Mouse (Mus musculus) intestine, postnatal 0 days (tissue): ENCODE measurements at regions not wholly inside any gene's neighbourhood (a gene's known extent, or its start where the extent isn't known, plus 50 kb on each side); places are given as distances from the start of the nearest gene placed in this dataset.

Source experiments
- ATAC-seq: fragments of 200-750 bp; cut with Nextera tagmentation; 2 replicates; pipeline ENCODE4 v1.8.0; 2017; ENCODE audit warnings: mild to moderate bottlenecking, moderate TSS enrichment, moderate library complexity
- H3K27ac ChIP-seq: fragments of 300-500 bp; sonication (generic); 2 replicates; pipeline ENCODE4 v1.5.1; 2014; ENCODE audit warnings: mild to moderate bottlenecking, low read depth, low read length, moderate library complexity
- H3K27me3 ChIP-seq: fragments of 300-500 bp; sonication (generic); replicated peaks from 2 replicates; pipeline ENCODE4 v1.6.1; 2014; ENCODE audit warnings: low read length, mixed read lengths; ENCODE audit not compliant: control insufficient read depth, insufficient read depth
- H3K36me3 ChIP-seq: fragments of 300-500 bp; sonication (generic); 2 replicates; pipeline ENCODE4 v1.6.1; 2014; ENCODE audit warnings: mild to moderate bottlenecking, moderate library complexity; ENCODE audit not compliant: control insufficient read depth, insufficient read depth
- H3K4me1 ChIP-seq: fragments of 300-500 bp; sonication (generic); replicated peaks from 2 replicates; pipeline ENCODE4 v1.6.1; 2014; ENCODE audit warnings: antibody characterized with exemption, low read length, mixed read lengths; ENCODE audit not compliant: control insufficient read depth, insufficient read depth
- H3K4me2 ChIP-seq: fragments of 300-500 bp; sonication (generic); replicated peaks from 2 replicates; pipeline ENCODE4 v1.6.1; 2014; ENCODE audit warnings: low read depth, mild to moderate bottlenecking, moderate library complexity
- H3K4me3 ChIP-seq: fragments of 300-500 bp; sonication (generic); 2 replicates; pipeline ENCODE4 v1.5.1; 2014; ENCODE audit warnings: low read depth, low read length
- H3K9ac ChIP-seq: fragments of 300-500 bp; sonication (generic); 2 replicates; pipeline ENCODE4 v1.6.1; 2014; ENCODE audit warnings: mild to moderate bottlenecking, low read depth, low read length
- H3K9me3 ChIP-seq: fragments of 300-500 bp; sonication (generic); 2 replicates; pipeline ENCODE4 v1.6.1; 2016; ENCODE audit warnings: mixed run types; ENCODE audit not compliant: control insufficient read depth
- CTCF ChIP-seq: sonication (generic); IDR thresholded peaks from 2 replicates; pipeline ENCODE4 v1.5.1; 2016; ENCODE audit warnings: low read depth, mild to moderate bottlenecking, control low read depth, antibody characterized with exemption, moderate library complexity
- WGBS: fragments of 180-500 bp; shearing (Covaris S2); extraction: QIAGEN DNeasy Blood & Tissue Kit; methylation state at CpG from one replicate; pipeline ENCODE4 v1.1.7; 2014; 5-methylcytosine and 5-hydroxymethylcytosine counted together

- H3K4me1 ChIP-seq, result no peaks in the 10 kb centered on the region
- no peak overlapping the region for H3K27ac ChIP-seq
- 33% methylated on average over 3 of the region's 3 CpGs for WGBS
- ATAC-seq, result no peak
- no peaks in the 10 kb centered on the region for H3K9me3 ChIP-seq
- H3K36me3 ChIP-seq, result no peaks in the 10 kb centered on the region
- no peak overlapping the region for H3K9ac ChIP-seq
- no peaks in the 10 kb centered on the region for H3K27me3 ChIP-seq
- no peak for TF ChIP-seq CTCF
- H3K4me3 ChIP-seq, result no peak overlapping the region
- H3K4me2 ChIP-seq, result no peak overlapping the region
Observed at GRCm38 (mm10) chr14:16897747-16898544, 79.0 kb upstream of the Rarb start.

- 83% methylated on average over 3 of the region's 3 CpGs for WGBS
- no peak overlapping the region for H3K27ac ChIP-seq
- H3K4me2 ChIP-seq, result no peak overlapping the region
- H3K4me1 ChIP-seq, result no peaks in the 10 kb centered on the region
- no peak overlapping the region for H3K9ac ChIP-seq
- no peaks in the 10 kb centered on the region for H3K36me3 ChIP-seq
- H3K9me3 ChIP-seq, result no peaks in the 10 kb centered on the region
- no peaks in the 10 kb centered on the region for H3K27me3 ChIP-seq
- no peak for TF ChIP-seq CTCF
- ATAC-seq, result no peak
- no peak overlapping the region for H3K4me3 ChIP-seq
Observed at GRCm38 (mm10) chr14:16896974-16897373, 78.0 kb upstream of the Rarb start.

- 31% methylated on average over 3 of the region's 3 CpGs for WGBS
- no peak overlapping the region for H3K4me2 ChIP-seq
- no peak for ATAC-seq
- no peaks in the 10 kb centered on the region for H3K9me3 ChIP-seq
- H3K36me3 ChIP-seq, result no peaks in the 10 kb centered on the region
- no peaks in the 10 kb centered on the region for H3K27me3 ChIP-seq
- TF ChIP-seq CTCF, result no peak
- no peaks in the 10 kb centered on the region for H3K4me1 ChIP-seq
- no peak overlapping the region for H3K9ac ChIP-seq
- H3K27ac ChIP-seq, result no peak overlapping the region
- H3K4me3 ChIP-seq, result no peak overlapping the region
Observed at GRCm38 (mm10) chr14:16881249-16881648, 62.3 kb upstream of the Rarb start.

GRCm38 (mm10) chr14:16869221-16869620 is 50.3 kb upstream of the Rarb start:
- Histone ChIP-seq H3K4me3 (no peak overlapping the region), H3K4me1 (no peaks in the 10 kb centered on the region), H3K27ac (no peak overlapping the region), H3K9ac (no peak overlapping the region), H3K27me3 (no peaks in the 10 kb centered on the region), H3K4me2 (no peak overlapping the region), H3K36me3 (no peaks in the 10 kb centered on the region), H3K9me3 (no peaks in the 10 kb centered on the region)
- no peak for TF ChIP-seq CTCF
- 92% methylated on average over 2 of the region's 2 CpGs for WGBS
- no peak for ATAC-seq
